Mouse (Mus musculus) intestine, embryonic 14.5 days (tissue): ENCODE data around the gene Rin2. TPM values are rescaled to one million over a fixed set of nuclear protein-coding genes. Genes with fewer than 3 reads are reported as not detected.

Experiments
- ATAC-seq: fragments of 200-750 bp; cut with Nextera tagmentation; replicated peaks from 2 replicates; pipeline ENCODE4 v1.8.0; 2017; ENCODE audit warnings: low read depth, moderate number of reproducible peaks, moderate TSS enrichment, moderate library complexity; ENCODE audit not compliant: low FRiP score, low TSS enrichment
- DNase-seq: peaks from one replicate; pipeline ENCODE4 v3.0.0-alpha.2; 2018; ENCODE audit warnings: low spot score
- H3K27ac ChIP-seq: fragments of 300-500 bp; sonication (generic); 2 replicates; pipeline ENCODE4 v1.5.1; 2014; ENCODE audit warnings: low read depth, mild to moderate bottlenecking, control low read depth
- H3K27me3 ChIP-seq: fragments of 300-500 bp; sonication (generic); replicated peaks from 2 replicates; pipeline ENCODE4 v1.6.1; 2014; ENCODE audit warnings: low read length, control low read depth; ENCODE audit not compliant: control insufficient read depth, insufficient read depth
- H3K36me3 ChIP-seq: fragments of 300-500 bp; sonication (generic); 2 replicates; pipeline ENCODE4 v1.6.1; 2014; ENCODE audit warnings: low read length, control low read depth; ENCODE audit not compliant: control insufficient read depth, insufficient read depth
- H3K4me1 ChIP-seq: fragments of 300-500 bp; sonication (generic); replicated peaks from 2 replicates; pipeline ENCODE4 v1.6.1; 2014; ENCODE audit warnings: low read length, control low read depth, mixed read lengths; ENCODE audit not compliant: control insufficient read depth, insufficient read depth
- H3K4me2 ChIP-seq: fragments of 300-500 bp; sonication (generic); 2 replicates; pipeline ENCODE4 v1.6.1; 2014; ENCODE audit warnings: low read length
- H3K4me3 ChIP-seq: fragments of 300-500 bp; sonication (generic); 2 replicates; pipeline ENCODE4 v1.5.1; 2014; ENCODE audit warnings: low read depth, low read length, control low read depth, mixed read lengths
- H3K9ac ChIP-seq: fragments of 300-500 bp; sonication (generic); 2 replicates; pipeline ENCODE4 v1.6.1; 2014; ENCODE audit warnings: mild to moderate bottlenecking, low read length
- H3K9me3 ChIP-seq: fragments of 300-500 bp; sonication (generic); 2 replicates; pipeline ENCODE4 v1.6.1; 2016; ENCODE audit warnings: low read length, control low read depth; ENCODE audit not compliant: control insufficient read depth
- WGBS: fragments of 180-500 bp; shearing (Covaris S2); extraction: QIAGEN DNeasy Blood & Tissue Kit; methylation state at CpG from one replicate; pipeline ENCODE4 v1.1.7; 2014; 5-methylcytosine and 5-hydroxymethylcytosine counted together
- polyA plus RNA-seq: library from polyadenylated mRNA; unstranded; fragments of >200 nt; fragmentation: Nextera tagmentation; extraction: Ambion mirVana; gene quantifications from 2 replicates; pipeline ENCODE4 v1.2.1, GENCODE M21; 2014

Gene Rin2
- polyA plus RNA-seq, 1 experiment from 2014 or later = 25.0 TPM

- Histone ChIP-seq H3K4me1 (no peaks in the 10 kb centered on the region), H3K4me3 (no peak overlapping the region), H3K36me3 (no peaks in the 10 kb centered on the region), H3K27ac (no peak overlapping the region), H3K4me2 (no peak overlapping the region), H3K9ac (no peak overlapping the region), H3K9me3 (no peaks in the 10 kb centered on the region), H3K27me3 (no peaks in the 10 kb centered on the region)
- DNase-seq (no peak), ATAC-seq (no peak)
- WGBS = 76% methylated on average over 3 of the region's 3 CpGs
Observed at GRCm38 (mm10) chr2:145840320-145840719, 165.3 kb downstream of the Rin2 start.

- ATAC-seq (no peak), DNase-seq (no peak)
- H3K36me3 ChIP-seq = peaks cover 5% of the 10 kb centered on the region; the same call in 1 of the 2 replicates
- no peaks in the 10 kb centered on the region for H3K9me3 ChIP-seq
- 70% methylated on average over 12 of the region's 12 CpGs for WGBS
- H3K4me2 ChIP-seq = no peak overlapping the region
- H3K27me3 ChIP-seq = no peaks in the 10 kb centered on the region
- H3K9ac ChIP-seq = no peak overlapping the region
- no peak overlapping the region for H3K4me3 ChIP-seq
- H3K4me1 ChIP-seq = no peaks in the 10 kb centered on the region
- H3K27ac ChIP-seq = no peak overlapping the region
Observed at GRCm38 (mm10) chr2:145840910-145841870, 166.2 kb downstream of the Rin2 start.

- no peak for ATAC-seq
- peaks cover 12% of the 10 kb centered on the region; the same call in 1 of the 2 replicates for H3K36me3 ChIP-seq
- no peaks in the 10 kb centered on the region for H3K4me1 ChIP-seq
- no peaks in the 10 kb centered on the region for H3K27me3 ChIP-seq
- no peaks in the 10 kb centered on the region for H3K9me3 ChIP-seq
- H3K27ac ChIP-seq = no peak overlapping the region
- H3K9ac ChIP-seq = no peak overlapping the region
- H3K4me2 ChIP-seq = no peak overlapping the region
- 90% methylated on average over 6 of the region's 6 CpGs for WGBS
- H3K4me3 ChIP-seq = no peak overlapping the region
- no peak for DNase-seq
Observed at GRCm38 (mm10) chr2:145843322-145843721, 168.3 kb downstream of the Rin2 start.

- ATAC-seq (no peak), DNase-seq (no peak)
- WGBS = 93% methylated on average over 3 of the region's 3 CpGs
- Histone ChIP-seq H3K9me3 (no peaks in the 10 kb centered on the region), H3K27me3 (no peaks in the 10 kb centered on the region), H3K9ac (no peak overlapping the region), H3K4me2 (no peak overlapping the region), H3K27ac (no peak overlapping the region), H3K4me3 (no peak overlapping the region), H3K4me1 (peaks cover 7% of the 10 kb centered on the region; the same call in 1 of the 2 replicates), H3K36me3 (peaks cover 15% of the 10 kb centered on the region; the same call in 1 of the 2 replicates)
Observed at GRCm38 (mm10) chr2:145846595-145846994, 171.6 kb downstream of the Rin2 start.

- Histone ChIP-seq H3K27me3 (no peaks in the 10 kb centered on the region), H3K27ac (no peak overlapping the region), H3K4me3 (no peak overlapping the region), H3K9me3 (no peaks in the 10 kb centered on the region), H3K4me2 (no peak overlapping the region), H3K4me1 (peaks cover 7% of the 10 kb centered on the region; the same call in 1 of the 2 replicates), H3K9ac (no peak overlapping the region), H3K36me3 (peaks cover 15% of the 10 kb centered on the region; the same call in 1 of the 2 replicates)
- ATAC-seq (no peak), DNase-seq (no peak)
- 88% methylated on average over 10 of the region's 10 CpGs for WGBS
Observed at GRCm38 (mm10) chr2:145849170-145849905, 174.3 kb downstream of the Rin2 start.

GRCm38 (mm10) chr2:145850779-145851178 is 175.8 kb downstream of the Rin2 start:
- peaks cover 13% of the 10 kb centered on the region; the same call in 1 of the 2 replicates for H3K36me3 ChIP-seq
- ATAC-seq (no peak), DNase-seq (no peak)
- WGBS = 36% methylated on average over 4 of the region's 4 CpGs
- H3K4me1 ChIP-seq = peaks cover 7% of the 10 kb centered on the region
- no peak overlapping the region for H3K9ac ChIP-seq
- H3K27me3 ChIP-seq = no peaks in the 10 kb centered on the region
- H3K4me3 ChIP-seq = no peak overlapping the region
- H3K27ac ChIP-seq = no peak overlapping the region; the same call in 1 of the 2 replicates
- H3K4me2 ChIP-seq = no peak overlapping the region
- no peaks in the 10 kb centered on the region for H3K9me3 ChIP-seq

- ATAC-seq = no peak
- DNase-seq = no peak
- H3K4me2 ChIP-seq = no peak overlapping the region
- peaks cover 20% of the 10 kb centered on the region for H3K4me1 ChIP-seq
- H3K36me3 ChIP-seq = 0 out of 2 replicates have a peak, but pooled peaks cover 4% of the 10 kb centered on the region
- H3K9ac ChIP-seq = no peak overlapping the region
- 68% methylated on average over 9 of the region's 9 CpGs for WGBS
- no peak overlapping the region for H3K4me3 ChIP-seq
- no peaks in the 10 kb centered on the region for H3K27me3 ChIP-seq
- no peaks in the 10 kb centered on the region for H3K9me3 ChIP-seq
- H3K27ac ChIP-seq = peak overlapping the region; percentile 14; the same call in 1 of the 2 replicates
Observed at GRCm38 (mm10) chr2:145855831-145856230, 180.8 kb downstream of the Rin2 start.

- no peaks in the 10 kb centered on the region for H3K27me3 ChIP-seq
- no peak overlapping the region for H3K9ac ChIP-seq
- H3K4me3 ChIP-seq = no peak overlapping the region
- H3K27ac ChIP-seq = no peak overlapping the region
- no peak overlapping the region for H3K4me2 ChIP-seq
- no peak for DNase-seq
- WGBS = 75% methylated on average over 8 of the region's 8 CpGs
- ATAC-seq = no peak
- 0 out of 2 replicates have a peak, but pooled peaks cover 4% of the 10 kb centered on the region for H3K36me3 ChIP-seq
- no peaks in the 10 kb centered on the region for H3K9me3 ChIP-seq
- H3K4me1 ChIP-seq = peaks cover 34% of the 10 kb centered on the region
Observed at GRCm38 (mm10) chr2:145857864-145858263, 182.8 kb downstream of the Rin2 start.
